ENCODE assay signal across 8 mouse cellular contexts in the genomic region with DNA sequence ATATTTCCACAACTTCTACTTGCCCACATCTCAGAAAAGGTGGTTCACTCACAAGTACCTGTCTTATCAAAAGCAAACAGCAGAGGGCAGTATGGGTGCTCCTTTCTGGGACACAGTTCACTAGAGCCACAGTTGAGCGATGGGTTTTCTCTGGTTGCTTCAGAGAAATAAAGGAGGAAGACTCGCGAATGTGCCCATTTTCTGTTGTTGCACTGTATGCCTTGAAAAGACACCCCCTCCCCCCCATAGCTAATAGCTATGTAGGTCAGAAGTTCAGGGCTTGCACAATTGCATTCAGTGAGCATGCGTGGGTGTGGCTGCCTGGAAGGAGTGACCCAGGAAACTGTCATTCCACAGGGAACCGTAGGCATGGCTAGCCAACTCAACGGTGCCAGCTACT. TPM values are rescaled to one million over a fixed set of nuclear protein-coding genes. Genes with fewer than 3 reads are reported as not detected.
A peak's percentile ranks its signal among the peaks of the same experiment; 100 is the strongest.
DNase-seq lines count a peak whose midpoint lies in the region; ATAC-seq lines count a peak whose summit lies in the region.

No protein-coding gene starts in this region.

- 0 out of 2 replicates have a peak, but pooled peaks cover 7% of the 10 kb centered on the region for H3K4me1 ChIP-seq in hindbrain, embryonic 12.5 days

- H3K4me2 ChIP-seq in hindbrain, embryonic 12.5 days (replicated peaks), result peak overlapping the region; percentile 31; the same call in 1 of the 2 replicates

- 33% methylated on average over 6 of the region's 6 CpGs for WGBS in hindbrain, embryonic 12.5 days

- H3K36me3 ChIP-seq in hindbrain, embryonic 12.5 days, result no peaks in the 10 kb centered on the region

- H3K9me3 ChIP-seq in hindbrain, embryonic 12.5 days (replicated peaks), result no peaks in the 10 kb centered on the region

- H3K9ac ChIP-seq in hindbrain, embryonic 12.5 days, result no peak overlapping the region

- no peak overlapping the region for H3K4me3 ChIP-seq in hindbrain, embryonic 12.5 days

- H3K27me3 ChIP-seq in hindbrain, embryonic 12.5 days, result no peaks in the 10 kb centered on the region

- no peak overlapping the region for H3K27ac ChIP-seq in hindbrain, embryonic 12.5 days

- peak; percentile 56 for ATAC-seq in hindbrain, embryonic 12.5 days (ENCODE audit: low FRiP score)

- DNase-seq in Muller cell, postnatal 12 days (ENCODE audit: inconsistent ontology term), result peak; percentile 88
- peak; percentile 91 to 97 for DNase-seq in cerebellum, postnatal 10 days
- DNase-seq in frontal cortex, postnatal 10 days (ENCODE audit: low spot score in 2 of 2), result peak; percentile 31 to 64
- peak; percentile 81 to 82 for DNase-seq in layer of hippocampus, postnatal 10 days (ENCODE audit: low spot score in 2 of 2)
- peak; percentile 91 for DNase-seq in lung, postnatal 10 days
- peak; percentile 66 for DNase-seq in retina, adult 2 months (ENCODE audit: low read depth, low spot score)
- DNase-seq in thymus, postnatal 25 days, result peak; percentile 65

RNA-seq across cellular contexts. Expression of gene Slc44a1, which starts 55.5 kb away (rescaled TPM):
- 21.4 and 22.0 TPM in 2 replicates for polyA plus RNA-seq in hindbrain, embryonic 12.5 days (2016; fragmentation: Nextera tagmentation; extraction: Ambion mirVana)
- total RNA-seq in layer of hippocampus, postnatal 10 days (2021), result 10 to 100 TPM; 60.7 to 71.0 TPM
